Mouse (Mus musculus) MEL (cell line): ENCODE measurements at regions not wholly inside any gene's neighbourhood (a gene's known extent, or its start where the extent isn't known, plus 50 kb on each side); places are given as distances from the start of the nearest gene placed in this dataset.

Experiments
- DNase-seq: peaks from one replicate; pipeline ENCODE4 v3.0.0; 2011; ENCODE audit warnings: low read depth, low spot score
- H3K27ac ChIP-seq: 2 replicates; pipeline ENCODE4 v1.5.1; 2012; ENCODE audit warnings: low read depth, mild to moderate bottlenecking, control low read depth, low read length, moderate library complexity; ENCODE audit not compliant: control insufficient read depth
- H3K27me3 ChIP-seq, 2 experiments: fragments of 150-350 bp in 1 of 2; sonication (generic) in 1 of 2; 2 replicates each; pipeline ENCODE4 v1.6.1; 2012; ENCODE audit warnings: low read length in 2 of 2, mild to moderate bottlenecking in 2 of 2, improper control_type of control experiment in 1 of 2, moderate library complexity in 1 of 2; ENCODE audit not compliant: insufficient read depth in 2 of 2, control insufficient read depth in 1 of 2
- H3K36me3 ChIP-seq, 2 experiments: 2 replicates each; pipeline ENCODE4 v1.6.1; 2012 to 2014; ENCODE audit warnings: low read length in 2 of 2, improper control_type of control experiment in 1 of 2, inconsistent platforms in 1 of 2, mild to moderate bottlenecking in 1 of 2; ENCODE audit not compliant: insufficient read depth in 2 of 2, control insufficient read depth in 1 of 2
- H3K4me1 ChIP-seq, 2 experiments: fragments of 150-350 bp in 1 of 2; sonication (generic) in 1 of 2; 2 replicates each; pipeline ENCODE4 v1.6.1; 2012; ENCODE audit warnings: low read length in 2 of 2, improper control_type of control experiment in 1 of 2, mild to moderate bottlenecking in 1 of 2; ENCODE audit not compliant: insufficient read depth in 2 of 2, control insufficient read depth in 1 of 2
- H3K4me3 ChIP-seq, 2 experiments: fragments of 150-350 bp in 1 of 2; sonication (generic) in 1 of 2; 2 replicates each; pipeline ENCODE4 v1.5.1; 2012; ENCODE audit warnings: low read depth in 2 of 2, low read length in 2 of 2, mild to moderate bottlenecking in 2 of 2, moderate library complexity in 2 of 2, control low read depth in 1 of 2, improper control_type of control experiment in 1 of 2; ENCODE audit not compliant: control insufficient read depth in 1 of 2, insufficient read depth in 1 of 2
- H3K79me2 ChIP-seq: 2 replicates; pipeline ENCODE4 v1.6.1; 2012; ENCODE audit warnings: mild to moderate bottlenecking, low read length, moderate library complexity; ENCODE audit not compliant: control insufficient read depth, poor library complexity, insufficient read depth
- H3K9ac ChIP-seq: 2 replicates; pipeline ENCODE4 v1.6.1; 2012; ENCODE audit warnings: low read depth, mild to moderate bottlenecking, control low read depth, low read length, moderate library complexity; ENCODE audit not compliant: control insufficient read depth, poor library complexity, severe bottlenecking
- H3K9me3 ChIP-seq: fragments of 150-350 bp; sonication (generic); replicated peaks from 2 replicates; pipeline ENCODE4 v1.6.1; 2012; ENCODE audit warnings: mild to moderate bottlenecking, low read length, improper control_type of control experiment, moderate library complexity; ENCODE audit not compliant: insufficient read depth
- BHLHE40 ChIP-seq: IDR thresholded peaks from 2 replicates; pipeline ENCODE4 v1.6.1; 2012; ENCODE audit warnings: low read depth, mild to moderate bottlenecking, inconsistent platforms, low read length, improper control_type of control experiment, borderline replicate concordance
- CHD1 ChIP-seq: IDR thresholded peaks from 2 replicates; pipeline ENCODE4 v1.6.1; 2012; ENCODE audit warnings: low read depth, mild to moderate bottlenecking, inconsistent platforms, low read length, improper control_type of control experiment
- ELF1 ChIP-seq: IDR thresholded peaks from 2 replicates; pipeline ENCODE4 v1.6.1; 2014; ENCODE audit warnings: low read depth, mild to moderate bottlenecking, inconsistent platforms, low read length, improper control_type of control experiment, moderate library complexity
- EP300 ChIP-seq, 2 experiments: IDR thresholded peaks; 2 replicates each; pipeline ENCODE4 v1.6.1; 2011; ENCODE audit warnings: improper control_type of control experiment in 2 of 2, low read length in 2 of 2, low read depth in 1 of 2, mild to moderate bottlenecking in 1 of 2
- ETS1 ChIP-seq: IDR thresholded peaks from 2 replicates; pipeline ENCODE4 v1.6.1; 2012; ENCODE audit warnings: low read depth, mild to moderate bottlenecking, inconsistent platforms, low read length, improper control_type of control experiment, moderate library complexity
- GABPA ChIP-seq: IDR thresholded peaks from 2 replicates; pipeline ENCODE4 v1.6.1; 2012; ENCODE audit warnings: low read depth, mild to moderate bottlenecking, inconsistent platforms, low read length, improper control_type of control experiment, moderate library complexity
- GATA1 ChIP-seq: IDR thresholded peaks from 2 replicates; pipeline ENCODE4 v1.6.1; 2011; ENCODE audit warnings: low read depth, low read length, improper control_type of control experiment
- HCFC1 ChIP-seq: IDR thresholded peaks from 2 replicates; pipeline ENCODE4 v1.6.1; 2012; ENCODE audit warnings: low read depth, mild to moderate bottlenecking, inconsistent platforms, low read length, improper control_type of control experiment, moderate library complexity
- KAT2A ChIP-seq: conservative IDR thresholded peaks from 2 replicates; pipeline ENCODE4 v1.6.1; 2012; ENCODE audit warnings: low read depth, low read length, improper control_type of control experiment, inconsistent platforms
- MAFK ChIP-seq: IDR thresholded peaks from 2 replicates; pipeline ENCODE4 v1.6.1; 2011; ENCODE audit warnings: low read depth, mild to moderate bottlenecking, low read length, improper control_type of control experiment, borderline replicate concordance
- MAX ChIP-seq: IDR thresholded peaks from 2 replicates; pipeline ENCODE4 v1.6.1; 2011; ENCODE audit warnings: low read length, improper control_type of control experiment
- MEF2A ChIP-seq: IDR thresholded peaks from 2 replicates; pipeline ENCODE4 v1.6.1; 2014; ENCODE audit warnings: low read depth, mild to moderate bottlenecking, inconsistent platforms, low read length, improper control_type of control experiment; ENCODE audit not compliant: poor library complexity, insufficient replicate concordance, severe bottlenecking; ENCODE audit errors: extremely low read depth
- MYC ChIP-seq: IDR thresholded peaks from 2 replicates; pipeline ENCODE4 v1.6.1; 2011; ENCODE audit warnings: low read depth, mild to moderate bottlenecking, low read length, improper control_type of control experiment, moderate library complexity
- NELFE ChIP-seq: IDR thresholded peaks from 2 replicates; pipeline ENCODE4 v1.6.1; 2011; ENCODE audit warnings: low read depth, low read length, improper control_type of control experiment
- POLR2AphosphoS5 ChIP-seq: IDR thresholded peaks from 2 replicates; pipeline ENCODE4 v1.6.1; 2012; ENCODE audit warnings: low read depth, borderline replicate concordance, mild to moderate bottlenecking, inconsistent platforms, low read length, moderate library complexity, mixed read lengths
- TBP ChIP-seq: IDR thresholded peaks from 2 replicates; pipeline ENCODE4 v1.8.0; 2011; ENCODE audit warnings: low read depth, low read length, improper control_type of control experiment
- ZC3H11A ChIP-seq: IDR thresholded peaks from 2 replicates; pipeline ENCODE4 v1.6.1; 2012; ENCODE audit warnings: low read depth, mild to moderate bottlenecking, inconsistent platforms, low read length, improper control_type of control experiment
- ZMIZ1 ChIP-seq: IDR thresholded peaks from 2 replicates; pipeline ENCODE4 v1.6.1; 2012; ENCODE audit warnings: low read depth, mild to moderate bottlenecking, inconsistent platforms, low read length, improper control_type of control experiment, moderate library complexity
- ZNF384 ChIP-seq: IDR thresholded peaks from 2 replicates; pipeline ENCODE4 v1.6.1; 2012; ENCODE audit warnings: low read depth, mild to moderate bottlenecking, inconsistent platforms, low read length, improper control_type of control experiment

DNA sequence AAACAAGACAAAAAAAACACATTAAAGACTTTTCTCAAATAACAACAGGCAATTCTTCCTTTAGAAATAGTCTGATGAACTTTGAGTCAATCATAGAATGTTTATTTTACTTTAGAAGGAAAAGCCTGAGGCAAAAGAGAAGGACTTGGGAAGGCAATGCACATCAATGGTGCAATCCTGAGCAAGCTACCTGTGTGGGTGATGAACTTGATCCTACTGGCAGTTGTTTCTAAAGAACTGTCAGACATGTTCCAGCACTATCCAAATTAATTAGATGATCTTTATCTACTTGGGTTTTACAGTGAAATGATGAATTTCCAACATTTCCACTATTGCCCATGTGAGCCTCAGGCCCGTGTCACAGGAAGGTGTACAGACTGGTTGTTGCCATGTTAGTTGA, 87.9 kb upstream of the Etaa1 start:
- Histone ChIP-seq H3K4me3 (no peak overlapping the region), H3K36me3 (no peaks in the 10 kb centered on the region), H3K9me3 (no peaks in the 10 kb centered on the region), H3K9ac (no peak overlapping the region), H3K27me3 (no peaks in the 10 kb centered on the region; a peak in 1 of 4 replicates), H3K27ac (no peak overlapping the region), H3K4me1 (no peaks in the 10 kb centered on the region), H3K79me2 (no peaks in the 10 kb centered on the region)
- DNase-seq = no peak
- TF ChIP-seq HCFC1 = no peak
- TF ChIP-seq NELFE = no peak
- no peak for TF ChIP-seq EP300 (IDR thresholded peaks at IDR 0.05; ENCODE audit: low read depth in 1 of 2, low read length in 2 of 2)
- no peak for TF ChIP-seq MAFK
- TF ChIP-seq GABPA = no peak
- TF ChIP-seq ZC3H11A = no peak
- no peak for TF ChIP-seq ZMIZ1
- TF ChIP-seq GATA1 = no peak
- TF ChIP-seq ZNF384 = no peak
- TF ChIP-seq BHLHE40 = no peak
- TF ChIP-seq TBP = no peak
- no peak for TF ChIP-seq CHD1
- no peak for TF ChIP-seq ELF1
- no peak for TF ChIP-seq POLR2AphosphoS5

DNA sequence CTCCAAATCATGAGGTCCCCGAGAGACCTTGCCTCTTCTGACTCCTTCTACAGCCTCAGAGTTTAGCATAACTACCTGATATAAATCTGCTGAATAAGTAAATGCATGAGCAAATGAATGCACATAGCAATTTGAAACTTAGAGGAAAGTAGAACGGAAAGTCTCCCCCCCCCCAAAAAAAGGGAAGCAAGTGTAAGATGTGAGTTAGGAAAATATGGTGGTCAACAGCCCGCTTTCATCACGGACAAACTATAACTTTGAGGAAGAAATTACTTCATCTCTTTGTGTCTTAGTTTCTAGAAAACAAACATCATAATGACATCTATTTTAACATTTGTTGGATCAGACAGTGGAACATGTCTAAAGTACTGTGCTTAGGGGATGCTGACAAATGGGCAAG, 77.4 kb upstream of the Etaa1 start:
- DNase-seq = no peak
- H3K36me3 ChIP-seq = no peaks in the 10 kb centered on the region
- no peaks in the 10 kb centered on the region for H3K9me3 ChIP-seq
- no peaks in the 10 kb centered on the region for H3K4me1 ChIP-seq
- no peaks in the 10 kb centered on the region; a peak in 2 of 4 replicates for H3K27me3 ChIP-seq
- H3K4me3 ChIP-seq = no peak overlapping the region
- no peak overlapping the region for H3K9ac ChIP-seq
- H3K27ac ChIP-seq = no peak overlapping the region
- TF ChIP-seq EP300 (IDR thresholded peaks at IDR 0.05; ENCODE audit: low read depth in 1 of 2, low read length in 2 of 2) (no peak), TBP (no peak), ETS1 (no peak), KAT2A (no peak), MYC (no peak), MAX (no peak), MEF2A (no peak)
- no peaks in the 10 kb centered on the region for H3K79me2 ChIP-seq
